Mouse (Mus musculus): ENCODE data around the gene Bmp7.

DNA sequence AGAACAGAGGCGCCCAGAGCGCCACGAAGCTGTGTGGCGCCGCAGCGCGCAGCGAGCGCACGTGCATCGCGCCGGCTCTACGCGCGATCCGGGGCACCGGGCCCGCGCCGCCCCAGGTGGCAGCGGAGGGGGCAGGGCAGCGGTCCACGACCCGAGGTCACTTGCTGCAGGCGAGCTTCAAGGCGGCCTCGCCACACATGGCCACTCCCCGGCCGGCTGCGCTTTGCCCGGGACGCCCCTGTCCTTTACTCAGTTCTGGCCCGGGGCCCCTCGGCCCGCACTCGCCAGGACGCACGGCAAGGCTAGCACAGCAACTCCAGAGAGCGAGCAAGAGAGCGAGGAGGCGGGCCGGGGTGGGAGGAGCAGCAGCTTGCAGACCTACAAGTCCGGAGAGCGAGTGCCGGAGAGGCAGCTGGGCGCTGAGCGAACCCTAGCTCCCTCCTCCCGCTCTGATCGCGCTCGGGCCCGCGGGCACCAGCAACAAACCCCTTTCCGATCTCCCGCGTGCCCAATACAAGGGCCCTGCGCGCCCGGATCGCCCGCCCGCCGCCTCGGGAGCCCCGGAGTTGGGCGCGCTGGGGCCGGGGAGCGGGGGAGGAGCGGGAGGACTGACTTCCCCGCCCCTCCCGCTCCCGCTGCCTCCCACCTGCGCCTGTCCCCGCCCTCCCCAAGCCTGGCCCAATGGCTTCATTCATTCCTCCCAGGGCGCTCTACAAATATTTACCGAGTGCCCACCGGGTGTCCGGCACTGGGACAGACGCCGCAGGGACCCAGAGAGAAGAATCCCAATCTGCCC is at the start of gene Bmp7:
- TF ChIP-seq CTCF (IDR thresholded peaks at IDR 0.05; ENCODE audit: extremely low read depth, insufficient read length, insufficient replicate concordance, low read depth, low read length) (no peak), POLR2A (IDR thresholded peaks at IDR 0.05; ENCODE audit: low read depth, low read length) (no peak; the same call in 1 of the 2 replicates)

Data from small intestine, adult 2 months (tissue).